Mouse (Mus musculus) heart, embryonic 12.5 days (tissue): ENCODE data around the gene Ints3. TPM values are rescaled to one million over a fixed set of nuclear protein-coding genes. Genes with fewer than 3 reads are reported as not detected.
A peak's percentile ranks its signal among the peaks of the same experiment; 100 is the strongest.

Source experiments
- ATAC-seq: fragments of 200-750 bp; cut with Nextera tagmentation; 2 replicates; pipeline ENCODE4 v1.8.0; 2017; ENCODE audit warnings: moderate TSS enrichment, moderate library complexity; ENCODE audit not compliant: insufficient number of reproducible peaks, low FRiP score
- H3K27ac ChIP-seq: fragments of 300-500 bp; sonication (generic); 2 replicates; pipeline ENCODE4 v1.5.1; 2016; ENCODE audit warnings: mild to moderate bottlenecking, moderate library complexity; ENCODE audit not compliant: poor library complexity, severe bottlenecking
- H3K27me3 ChIP-seq: fragments of 300-500 bp; sonication (generic); replicated peaks from 2 replicates; pipeline ENCODE4 v1.6.1; 2016; ENCODE audit warnings: mild to moderate bottlenecking, moderate library complexity
- H3K36me3 ChIP-seq: fragments of 300-500 bp; sonication (generic); 2 replicates; pipeline ENCODE4 v1.6.1; 2016; ENCODE audit warnings: mild to moderate bottlenecking, moderate library complexity
- H3K4me1 ChIP-seq: fragments of 300-500 bp; sonication (generic); replicated peaks from 2 replicates; pipeline ENCODE4 v1.6.1; 2016; ENCODE audit warnings: mild to moderate bottlenecking
- H3K4me2 ChIP-seq: fragments of 300-500 bp; sonication (generic); 2 replicates; pipeline ENCODE4 v1.6.1; 2016; ENCODE audit warnings: mild to moderate bottlenecking, moderate library complexity
- H3K4me3 ChIP-seq: fragments of 300-500 bp; sonication (generic); 2 replicates; pipeline ENCODE4 v1.5.1; 2016; ENCODE audit warnings: mild to moderate bottlenecking
- H3K9ac ChIP-seq: fragments of 300-500 bp; sonication (generic); 2 replicates; pipeline ENCODE4 v1.6.1; 2016; ENCODE audit warnings: mild to moderate bottlenecking, moderate library complexity
- H3K9me3 ChIP-seq: fragments of 300-500 bp; sonication (generic); replicated peaks from 2 replicates; pipeline ENCODE4 v1.6.1; 2016; ENCODE audit warnings: mild to moderate bottlenecking, moderate library complexity
- WGBS: fragments of 180-500 bp; shearing (Covaris S2); methylation state at CpG from one replicate; pipeline ENCODE4 v1.1.7; 2016; 5-methylcytosine and 5-hydroxymethylcytosine counted together
- polyA plus RNA-seq: library from polyadenylated mRNA; unstranded; fragments of >200 nt; fragmentation: Nextera tagmentation; extraction: Ambion mirVana; gene quantifications from 2 replicates; pipeline ENCODE4 v1.2.1, GENCODE M21; 2016

Gene Ints3
- polyA plus RNA-seq, 1 experiment from 2014 or later: 32.2 TPM

DNA sequence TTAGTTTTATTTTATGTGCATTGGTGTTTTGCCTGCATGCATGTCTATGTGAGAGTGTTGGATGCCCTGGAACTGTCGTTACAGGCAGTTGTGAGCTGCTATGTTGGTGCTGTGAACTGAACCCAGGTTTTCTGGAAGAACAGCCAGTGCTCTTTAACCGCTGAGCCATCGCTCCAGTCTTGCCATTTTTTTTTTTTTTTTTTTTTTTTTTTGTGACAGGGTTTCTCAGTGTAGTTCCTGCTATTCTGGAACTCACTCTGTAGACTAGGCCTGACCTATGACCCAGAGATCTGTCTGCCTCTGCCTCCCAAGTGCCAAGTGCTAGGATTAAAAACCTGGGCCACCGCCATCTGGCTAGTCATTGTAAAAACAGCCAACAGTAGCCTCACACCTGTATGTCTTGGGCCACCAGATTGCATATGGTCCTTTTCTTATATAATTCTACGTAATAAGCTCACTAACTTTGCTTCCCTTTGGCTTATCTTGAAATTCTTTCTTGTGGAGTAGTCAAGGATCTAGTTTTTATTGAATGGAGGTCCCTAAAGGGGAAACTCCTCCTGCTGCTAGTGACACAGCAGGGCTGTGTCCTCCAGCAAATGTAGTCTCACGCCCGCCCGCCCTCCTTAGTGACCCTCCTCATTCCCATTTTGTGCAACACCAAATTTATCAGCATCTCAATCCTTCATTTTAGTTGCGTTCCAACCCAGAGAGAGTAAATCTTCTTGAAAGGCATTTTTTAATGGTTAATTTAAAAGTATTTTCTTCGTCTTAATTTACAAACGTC lies 12.2 kb upstream of the Ints3 start:
- no peaks in the 10 kb centered on the region for H3K9me3 ChIP-seq
- ATAC-seq: no peak
- 62% methylated on average over 11 of the region's 11 CpGs for WGBS
- no peaks in the 10 kb centered on the region for H3K36me3 ChIP-seq
- peak overlapping the region; percentile 35; the same call in 1 of the 2 replicates for H3K4me2 ChIP-seq
- peaks cover 15% of the 10 kb centered on the region for H3K4me1 ChIP-seq
- H3K9ac ChIP-seq: no peak overlapping the region
- peak overlapping the region; percentile 90 for H3K27ac ChIP-seq
- no peaks in the 10 kb centered on the region for H3K27me3 ChIP-seq
- H3K4me3 ChIP-seq: no peak overlapping the region

GRCm38 (mm10) chr3:90443977-90444376 lies 10.6 kb upstream of the Ints3 start:
- Histone ChIP-seq H3K9me3 (no peaks in the 10 kb centered on the region), H3K27me3 (no peaks in the 10 kb centered on the region), H3K36me3 (no peaks in the 10 kb centered on the region), H3K4me2 (no peak overlapping the region), H3K9ac (no peak overlapping the region), H3K27ac (no peak overlapping the region), H3K4me3 (no peak overlapping the region), H3K4me1 (peaks cover 12% of the 10 kb centered on the region)
- WGBS: 91% methylated on average over 3 of the region's 3 CpGs
- ATAC-seq: no peak

DNA sequence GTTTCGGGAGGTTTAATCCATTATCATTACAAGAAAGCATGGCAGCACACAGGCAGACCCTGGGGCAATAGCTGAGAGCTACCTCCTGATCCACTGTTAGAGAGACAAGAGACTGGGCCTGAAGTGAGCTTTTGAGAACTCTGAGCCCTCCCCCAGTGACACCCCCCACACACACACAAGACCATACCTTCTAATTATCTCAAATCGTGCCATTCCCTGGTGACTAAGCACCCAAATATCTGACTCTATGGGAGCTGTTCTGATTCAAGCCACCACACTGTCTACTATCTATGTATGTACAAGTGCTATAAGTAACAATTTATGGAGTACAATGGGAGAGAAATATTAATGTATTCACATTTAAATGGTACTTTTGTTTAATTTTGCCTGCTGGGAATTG lies 7.3 kb upstream of the Ints3 start:
- no peak for ATAC-seq
- H3K9me3 ChIP-seq: no peaks in the 10 kb centered on the region
- H3K9ac ChIP-seq: no peak overlapping the region
- H3K27ac ChIP-seq: no peak overlapping the region
- H3K4me1 ChIP-seq: peaks cover 2% of the 10 kb centered on the region
- H3K27me3 ChIP-seq: no peaks in the 10 kb centered on the region
- no peak overlapping the region for H3K4me3 ChIP-seq
- WGBS: 76% methylated on average over 2 of the region's 2 CpGs
- H3K4me2 ChIP-seq: no peak overlapping the region
- H3K36me3 ChIP-seq: no peaks in the 10 kb centered on the region

DNA sequence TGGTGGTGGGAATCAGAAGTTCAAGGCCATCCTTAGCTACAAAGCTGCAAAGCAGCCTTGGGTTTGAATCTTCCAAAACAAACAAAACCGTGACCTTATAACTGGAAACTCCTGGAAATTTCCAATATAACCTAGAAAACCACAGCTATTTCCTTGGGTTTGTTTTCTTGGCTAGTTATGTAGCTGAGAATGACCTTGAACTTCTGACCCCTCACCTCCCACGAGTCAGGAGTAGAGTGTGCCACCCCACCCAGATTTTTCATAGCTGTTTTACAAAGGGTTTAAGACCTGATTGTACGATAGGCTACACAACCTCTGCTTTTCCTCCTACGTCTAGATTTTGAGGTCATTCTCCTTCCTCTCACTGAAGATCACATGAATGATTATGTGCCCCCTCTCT lies 3.7 kb upstream of the Ints3 start:
- ATAC-seq: no peak
- WGBS: 63% methylated on average over 4 of the region's 4 CpGs

GRCm38 (mm10) chr3:90434073-90434730 lies 780 bp upstream of the Ints3 start:
- H3K4me3 ChIP-seq: peak overlapping the region; percentile 60
- H3K27ac ChIP-seq: peak overlapping the region; percentile 91
- ATAC-seq: no peak
- H3K4me1 ChIP-seq: peaks cover 31% of the 10 kb centered on the region
- H3K4me2 ChIP-seq: peak overlapping the region; percentile 81
- H3K9ac ChIP-seq: peak overlapping the region; percentile 72; the same call in 1 of the 2 replicates
- H3K9me3 ChIP-seq: no peaks in the 10 kb centered on the region
- 0 out of 2 replicates have a peak, but pooled peaks cover 4% of the 10 kb centered on the region for H3K36me3 ChIP-seq
- 60% methylated on average over 11 of the region's 11 CpGs for WGBS
- H3K27me3 ChIP-seq: no peaks in the 10 kb centered on the region

More for the DNA sequence above, 3.7 kb upstream of the Ints3 start:
- H3K27ac ChIP-seq: no peak overlapping the region
- peaks cover 7% of the 10 kb centered on the region for H3K4me1 ChIP-seq
- H3K36me3 ChIP-seq: no peaks in the 10 kb centered on the region
- no peak overlapping the region for H3K4me2 ChIP-seq
- no peaks in the 10 kb centered on the region for H3K9me3 ChIP-seq
- no peaks in the 10 kb centered on the region for H3K27me3 ChIP-seq
- H3K4me3 ChIP-seq: no peak overlapping the region
- no peak overlapping the region for H3K9ac ChIP-seq

GRCm38 (mm10) chr3:90432811-90433219 lies 607 bp downstream of the Ints3 start:
- Histone ChIP-seq H3K27ac (peak overlapping the region; percentile 91), H3K4me2 (peak overlapping the region; percentile 81), H3K27me3 (no peaks in the 10 kb centered on the region), H3K9ac (peak overlapping the region; percentile 91), H3K9me3 (no peaks in the 10 kb centered on the region), H3K4me3 (peak overlapping the region; percentile 60), H3K36me3 (peaks cover 7% of the 10 kb centered on the region; the same call in 1 of the 2 replicates), H3K4me1 (peaks cover 44% of the 10 kb centered on the region)
- peak; percentile 39 for ATAC-seq
- WGBS: 2% methylated on average over 12 of the region's 12 CpGs

DNA sequence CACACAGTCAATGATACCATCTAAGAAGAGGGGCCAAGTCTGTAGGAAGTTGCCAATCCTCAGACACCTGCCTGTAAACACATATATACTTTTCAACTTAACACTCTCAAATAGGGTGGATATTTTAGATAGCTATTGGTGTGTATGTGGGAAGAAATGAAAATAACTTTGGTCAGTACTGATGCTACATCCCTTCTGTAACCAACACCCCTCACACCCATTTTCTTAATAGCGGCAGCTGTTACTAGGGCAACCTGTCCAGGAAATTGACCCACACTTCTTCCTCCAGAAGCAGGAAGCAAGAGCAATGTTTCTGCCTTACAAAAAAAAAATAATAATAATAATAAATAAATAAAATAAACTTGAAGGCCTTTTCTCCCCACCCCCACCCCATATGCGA lies 1.1 kb downstream of the Ints3 start:
- Histone ChIP-seq H3K27ac (0 out of 2 replicates have a peak overlapping the region, but pooled peaks have one; percentile 91), H3K9ac (peak overlapping the region; percentile 91), H3K27me3 (no peaks in the 10 kb centered on the region), H3K9me3 (no peaks in the 10 kb centered on the region), H3K4me2 (peak overlapping the region; percentile 81), H3K36me3 (peaks cover 7% of the 10 kb centered on the region; the same call in 1 of the 2 replicates), H3K4me3 (peak overlapping the region; percentile 60), H3K4me1 (peaks cover 44% of the 10 kb centered on the region)
- no peak for ATAC-seq
- WGBS: 8% methylated on average over 2 of the region's 2 CpGs

- Histone ChIP-seq H3K9ac (no peak overlapping the region), H3K36me3 (peaks cover 7% of the 10 kb centered on the region; the same call in 1 of the 2 replicates), H3K9me3 (no peaks in the 10 kb centered on the region), H3K27me3 (no peaks in the 10 kb centered on the region), H3K4me2 (no peak overlapping the region), H3K4me3 (no peak overlapping the region), H3K4me1 (peaks cover 50% of the 10 kb centered on the region), H3K27ac (no peak overlapping the region)
- 85% methylated on average over 3 of the region's 3 CpGs for WGBS
- no peak for ATAC-seq
Measured at GRCm38 (mm10) chr3:90429576-90429975, 3.8 kb downstream of the Ints3 start.

GRCm38 (mm10) chr3:90428186-90428585 lies 5.2 kb downstream of the Ints3 start:
- ATAC-seq: no peak
- no peak overlapping the region for H3K27ac ChIP-seq
- no peak overlapping the region for H3K4me2 ChIP-seq
- peaks cover 47% of the 10 kb centered on the region for H3K4me1 ChIP-seq
- no peaks in the 10 kb centered on the region for H3K27me3 ChIP-seq
- no peak overlapping the region for H3K4me3 ChIP-seq
- H3K9ac ChIP-seq: no peak overlapping the region; the same call in 1 of the 2 replicates
- H3K9me3 ChIP-seq: no peaks in the 10 kb centered on the region
- peaks cover 14% of the 10 kb centered on the region for H3K36me3 ChIP-seq
- 66% methylated on average over 6 of the region's 6 CpGs for WGBS

GRCm38 (mm10) chr3:90427574-90427973 lies 5.8 kb downstream of the Ints3 start:
- no peak for ATAC-seq
- peaks cover 20% of the 10 kb centered on the region for H3K36me3 ChIP-seq

GRCm38 (mm10) chr3:90425499-90425898 lies 7.9 kb downstream of the Ints3 start:
- H3K4me3 ChIP-seq: no peak overlapping the region
- H3K4me2 ChIP-seq: no peak overlapping the region
- ATAC-seq: no peak
- WGBS: 61% methylated on average over 2 of the region's 2 CpGs
- H3K36me3 ChIP-seq: peaks cover 37% of the 10 kb centered on the region
- peaks cover 30% of the 10 kb centered on the region for H3K4me1 ChIP-seq
- no peak overlapping the region for H3K27ac ChIP-seq
- H3K27me3 ChIP-seq: no peaks in the 10 kb centered on the region
- no peaks in the 10 kb centered on the region for H3K9me3 ChIP-seq
- no peak overlapping the region for H3K9ac ChIP-seq

More at GRCm38 (mm10) chr3:90427574-90427973, 5.8 kb downstream of the Ints3 start:
- Histone ChIP-seq H3K9ac (no peak overlapping the region), H3K4me3 (no peak overlapping the region), H3K9me3 (no peaks in the 10 kb centered on the region), H3K4me2 (no peak overlapping the region), H3K4me1 (peaks cover 47% of the 10 kb centered on the region), H3K27me3 (no peaks in the 10 kb centered on the region), H3K27ac (no peak overlapping the region)
- WGBS: 83% methylated on average over 1 of the region's 1 CpGs
